21 mouse cellular contexts compared by ENCODE assay signal in genomic region chr5:146468311-146468710, GRCm38 (mm10). TPM values are rescaled to one million over a fixed set of nuclear protein-coding genes. Genes with fewer than 3 reads are reported as not detected.
"Had no signal": no experiment of that assay in that cellular context is flagged by ENCODE, and none has a peak within 500 bp of the region (broad histone marks: within the 10 kb centered on the region; RNA-seq: fewer than 3 reads in every experiment).

No protein-coding gene starts in this region.

- H3K9me3 ChIP-seq: limb, embryonic 13.5 days; neural tube, embryonic 13.5 days had no signal

- H3K4me1 ChIP-seq: limb, embryonic 13.5 days; neural tube, embryonic 13.5 days had no signal

- DNase-seq: kidney, adult 9 months; kidney, postnatal 10 days; layer of hippocampus, adult 9-11 months; layer of hippocampus, postnatal 36 days; lung, adult 18-20 months; midbrain, embryonic 14.5 days; retina, postnatal 1 day; right cerebral cortex, postnatal 4 days; spleen, adult 18-20 months; thymus, adult 18-20 months; thymus, postnatal 14 days had no signal

- H3K4me2 ChIP-seq: limb, embryonic 13.5 days; neural tube, embryonic 13.5 days had no signal

- H3K4me3 ChIP-seq: limb, embryonic 13.5 days; neural tube, embryonic 13.5 days had no signal

- H3K9ac ChIP-seq: limb, embryonic 13.5 days; liver, embryonic 14.5 days; neural tube, embryonic 13.5 days had no signal

- H3K27ac ChIP-seq: limb, embryonic 13.5 days; liver, embryonic 14.5 days; neural tube, embryonic 13.5 days had no signal

- H3K27me3 ChIP-seq: limb, embryonic 13.5 days; neural tube, embryonic 13.5 days had no signal

RNA-seq across cellular contexts. Expression of gene Gm6408, which starts 13.5 kb away (rescaled TPM):
- total RNA-seq: layer of hippocampus, postnatal 36 days; left cerebral cortex, adult 8-10 months; left cerebral cortex, postnatal 25 days; liver, adult 2 months; megakaryocyte-erythroid progenitor cell, adult 5-6 weeks had no signal
- polyA plus RNA-seq: large intestine, adult 2 months; limb, embryonic 13.5 days; liver, adult 2 months; liver, embryonic 14.5 days; lung, embryonic 16.5 days; midbrain, embryonic 14.5 days; neural tube, embryonic 13.5 days; stomach, embryonic 14.5 days had no signal

RNA-seq across cellular contexts. Expression of gene Gm6370, which starts 22.9 kb away (rescaled TPM):
- total RNA-seq: layer of hippocampus, postnatal 36 days; left cerebral cortex, adult 8-10 months; left cerebral cortex, postnatal 25 days; liver, adult 2 months; megakaryocyte-erythroid progenitor cell, adult 5-6 weeks had no signal
- polyA plus RNA-seq: large intestine, adult 2 months; limb, embryonic 13.5 days; liver, adult 2 months; liver, embryonic 14.5 days; lung, embryonic 16.5 days; midbrain, embryonic 14.5 days; neural tube, embryonic 13.5 days; stomach, embryonic 14.5 days had no signal

RNA-seq across cellular contexts. Expression of gene 4930449I24Rik, which starts 33.9 kb away (rescaled TPM):
- total RNA-seq: layer of hippocampus, postnatal 36 days; left cerebral cortex, adult 8-10 months; left cerebral cortex, postnatal 25 days; liver, adult 2 months; megakaryocyte-erythroid progenitor cell, adult 5-6 weeks had no signal
- polyA plus RNA-seq: large intestine, adult 2 months; limb, embryonic 13.5 days; liver, adult 2 months; liver, embryonic 14.5 days; lung, embryonic 16.5 days; midbrain, embryonic 14.5 days; neural tube, embryonic 13.5 days; stomach, embryonic 14.5 days had no signal

RNA-seq across cellular contexts. Expression of gene Gm3402, which starts 45.6 kb away (rescaled TPM):
- total RNA-seq: layer of hippocampus, postnatal 36 days; left cerebral cortex, adult 8-10 months; left cerebral cortex, postnatal 25 days; liver, adult 2 months; megakaryocyte-erythroid progenitor cell, adult 5-6 weeks had no signal
- polyA plus RNA-seq: large intestine, adult 2 months; limb, embryonic 13.5 days; liver, adult 2 months; liver, embryonic 14.5 days; lung, embryonic 16.5 days; midbrain, embryonic 14.5 days; neural tube, embryonic 13.5 days; stomach, embryonic 14.5 days had no signal

RNA-seq across cellular contexts. Expression of gene Gm3404, which starts 57.3 kb away (rescaled TPM):
- total RNA-seq: layer of hippocampus, postnatal 36 days; left cerebral cortex, adult 8-10 months; left cerebral cortex, postnatal 25 days; liver, adult 2 months; megakaryocyte-erythroid progenitor cell, adult 5-6 weeks had no signal
- polyA plus RNA-seq: large intestine, adult 2 months; limb, embryonic 13.5 days; liver, adult 2 months; liver, embryonic 14.5 days; lung, embryonic 16.5 days; midbrain, embryonic 14.5 days; neural tube, embryonic 13.5 days; stomach, embryonic 14.5 days had no signal
